Mouse (Mus musculus): Measurements from ENCODE around the gene Lrba.

GRCm38 (mm10) chr3:86575312-86575711 is 350.8 kb downstream of the Lrba start:
- TF ChIP-seq CTCF (IDR thresholded peaks at IDR 0.05; ENCODE audit: extremely low read depth, insufficient read depth, low read length) = no peak
- no peak for TF ChIP-seq POLR2A (IDR thresholded peaks at IDR 0.05; ENCODE audit: extremely low read depth, insufficient read depth, low read length)
